Mouse (Mus musculus): Measurements from ENCODE around the gene Lrrc75a. TPM values are rescaled to one million over a fixed set of nuclear protein-coding genes. Genes with fewer than 3 reads are reported as not detected.

Gene Lrrc75a
- polyA plus RNA-seq, 1 experiment from 2014 or later: 20.6 TPM

DNA sequence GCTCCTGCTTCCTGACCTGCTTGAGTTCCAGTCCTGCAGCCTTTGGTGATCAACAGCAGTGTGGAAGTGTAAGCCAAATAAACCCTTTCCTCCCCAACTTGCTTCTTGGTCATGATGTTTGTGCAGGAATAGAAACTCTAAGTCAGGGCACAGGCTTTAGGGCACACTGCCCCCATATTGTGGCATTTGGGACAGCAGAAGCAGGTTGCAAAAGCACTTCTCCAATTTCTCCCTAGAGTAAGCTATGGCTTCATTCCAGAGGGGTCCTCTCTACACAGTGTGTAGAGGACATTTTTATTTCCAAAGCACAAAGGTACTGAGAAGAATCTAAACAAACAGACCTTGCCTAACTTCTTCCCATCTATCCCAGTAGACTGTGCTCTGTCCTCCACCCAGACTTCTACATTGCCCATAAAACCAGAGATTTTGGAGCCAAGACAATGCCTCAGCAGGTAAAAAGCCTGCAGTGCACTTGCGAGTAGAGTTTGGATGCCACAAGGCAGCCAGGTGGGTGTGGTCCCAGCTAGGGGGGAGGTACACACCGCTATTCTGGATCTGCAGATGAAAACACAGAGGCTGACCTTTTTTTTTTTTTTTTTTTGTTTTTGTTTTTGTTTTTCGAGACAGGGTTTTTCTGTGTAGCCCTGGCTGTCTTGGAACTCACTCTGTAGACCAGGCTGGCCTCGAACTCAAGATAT is 26.6 kb downstream of the Lrrc75a start:
- Histone ChIP-seq H3K27ac (replicated peaks; ENCODE audit: low read depth, low read length) (no peak overlapping the region), H3K4me3 (ENCODE audit: low read depth, low read length) (no peak overlapping the region), H3K36me3 (ENCODE audit: control insufficient read depth, insufficient read depth, low read length) (peaks cover 6% of the 10 kb centered on the region; the same call in 1 of the 2 replicates), H3K9me3 (ENCODE audit: control insufficient read depth, low read length) (no peaks in the 10 kb centered on the region), H3K4me2 (ENCODE audit: low read depth, severe bottlenecking) (no peak overlapping the region), H3K4me1 (ENCODE audit: control insufficient read depth, insufficient read depth, low read length) (peaks cover 26% of the 10 kb centered on the region), H3K27me3 (ENCODE audit: control insufficient read depth, insufficient read depth, low read length) (no peaks in the 10 kb centered on the region), H3K9ac (ENCODE audit: low read length) (no peak overlapping the region)
- 81% methylated on average over 4 of the region's 4 CpGs for WGBS
- ATAC-seq (ENCODE audit: insufficient number of reproducible peaks, low FRiP score, low TSS enrichment, low read depth) (no peak), DNase-seq (ENCODE audit: low spot score) (no peak)

GRCm38 (mm10) chr11:62621079-62621478 is 27.2 kb downstream of the Lrrc75a start:
- peaks cover 26% of the 10 kb centered on the region for H3K4me1 ChIP-seq (ENCODE audit: control insufficient read depth, insufficient read depth, low read length)
- H3K27me3 ChIP-seq (ENCODE audit: control insufficient read depth, insufficient read depth, low read length): no peaks in the 10 kb centered on the region
- 95% methylated on average over 8 of the region's 8 CpGs for WGBS

GRCm38 (mm10) chr11:62615456-62615855 is 32.9 kb downstream of the Lrrc75a start:
- Histone ChIP-seq H3K4me2 (ENCODE audit: low read depth, severe bottlenecking) (no peak overlapping the region), H3K4me3 (ENCODE audit: low read depth, low read length) (no peak overlapping the region), H3K27me3 (ENCODE audit: control insufficient read depth, insufficient read depth, low read length) (no peaks in the 10 kb centered on the region), H3K9me3 (ENCODE audit: control insufficient read depth, low read length) (no peaks in the 10 kb centered on the region), H3K27ac (replicated peaks; ENCODE audit: low read depth, low read length) (no peak overlapping the region), H3K4me1 (ENCODE audit: control insufficient read depth, insufficient read depth, low read length) (peaks cover 10% of the 10 kb centered on the region), H3K9ac (ENCODE audit: low read length) (no peak overlapping the region), H3K36me3 (ENCODE audit: control insufficient read depth, insufficient read depth, low read length) (peaks cover 6% of the 10 kb centered on the region; the same call in 1 of the 2 replicates)
- ATAC-seq (ENCODE audit: insufficient number of reproducible peaks, low FRiP score, low TSS enrichment, low read depth) (no peak), DNase-seq (ENCODE audit: low spot score) (no peak)
- 90% methylated on average over 4 of the region's 4 CpGs for WGBS

More at GRCm38 (mm10) chr11:62621079-62621478, 27.2 kb downstream of the Lrrc75a start:
- peaks cover 6% of the 10 kb centered on the region; the same call in 1 of the 2 replicates for H3K36me3 ChIP-seq (ENCODE audit: control insufficient read depth, insufficient read depth, low read length)
- H3K9me3 ChIP-seq (ENCODE audit: control insufficient read depth, low read length): no peaks in the 10 kb centered on the region
- no peak overlapping the region for H3K4me2 ChIP-seq (ENCODE audit: low read depth, severe bottlenecking)
- DNase-seq (ENCODE audit: low spot score) (no peak), ATAC-seq (ENCODE audit: insufficient number of reproducible peaks, low FRiP score, low TSS enrichment, low read depth) (no peak)
- no peak overlapping the region for H3K9ac ChIP-seq (ENCODE audit: low read length)
- no peak overlapping the region for H3K4me3 ChIP-seq (ENCODE audit: low read depth, low read length)
- no peak overlapping the region for H3K27ac ChIP-seq (replicated peaks; ENCODE audit: low read depth, low read length)

GRCm38 (mm10) chr11:62614876-62615410 is 33.4 kb downstream of the Lrrc75a start:
- no peak for ATAC-seq (ENCODE audit: insufficient number of reproducible peaks, low FRiP score, low TSS enrichment, low read depth)
- peaks cover 7% of the 10 kb centered on the region; the same call in 1 of the 2 replicates for H3K36me3 ChIP-seq (ENCODE audit: control insufficient read depth, insufficient read depth, low read length)
- no peak overlapping the region for H3K4me3 ChIP-seq (ENCODE audit: low read depth, low read length)
- peaks cover 10% of the 10 kb centered on the region for H3K4me1 ChIP-seq (ENCODE audit: control insufficient read depth, insufficient read depth, low read length)
- no peaks in the 10 kb centered on the region for H3K27me3 ChIP-seq (ENCODE audit: control insufficient read depth, insufficient read depth, low read length)
- no peak overlapping the region for H3K27ac ChIP-seq (replicated peaks; ENCODE audit: low read depth, low read length)
- H3K9me3 ChIP-seq (ENCODE audit: control insufficient read depth, low read length): no peaks in the 10 kb centered on the region
- 86% methylated on average over 8 of the region's 8 CpGs for WGBS
- no peak overlapping the region for H3K9ac ChIP-seq (ENCODE audit: low read length)
- no peak overlapping the region for H3K4me2 ChIP-seq (ENCODE audit: low read depth, severe bottlenecking)
- DNase-seq (ENCODE audit: low spot score): no peak

GRCm38 (mm10) chr11:62613657-62614365 is 34.5 kb downstream of the Lrrc75a start:
- H3K4me1 ChIP-seq (ENCODE audit: control insufficient read depth, insufficient read depth, low read length): peaks cover 10% of the 10 kb centered on the region
- H3K27ac ChIP-seq (replicated peaks; ENCODE audit: low read depth, low read length): peak overlapping the region; percentile 78
- H3K9ac ChIP-seq (ENCODE audit: low read length): peak overlapping the region; percentile 62
- H3K27me3 ChIP-seq (ENCODE audit: control insufficient read depth, insufficient read depth, low read length): no peaks in the 10 kb centered on the region
- DNase-seq (ENCODE audit: low spot score) (peak; percentile 99), ATAC-seq (ENCODE audit: insufficient number of reproducible peaks, low FRiP score, low TSS enrichment, low read depth) (peak; percentile 90)
- no peak overlapping the region; the same call in 1 of the 2 replicates for H3K4me3 ChIP-seq (ENCODE audit: low read depth, low read length)
- peaks cover 7% of the 10 kb centered on the region; the same call in 1 of the 2 replicates for H3K36me3 ChIP-seq (ENCODE audit: control insufficient read depth, insufficient read depth, low read length)
- WGBS: 19% methylated on average over 19 of the region's 19 CpGs
- H3K9me3 ChIP-seq (ENCODE audit: control insufficient read depth, low read length): no peaks in the 10 kb centered on the region
- peak overlapping the region; percentile 36 for H3K4me2 ChIP-seq (ENCODE audit: low read depth, severe bottlenecking)

GRCm38 (mm10) chr11:62612604-62613003 is 35.7 kb downstream of the Lrrc75a start:
- WGBS: 83% methylated on average over 10 of the region's 10 CpGs
- no peak overlapping the region for H3K9ac ChIP-seq (ENCODE audit: low read length)
- ATAC-seq (ENCODE audit: insufficient number of reproducible peaks, low FRiP score, low TSS enrichment, low read depth): no peak

GRCm38 (mm10) chr11:62610304-62610703 is 38.0 kb downstream of the Lrrc75a start:
- no peak overlapping the region for H3K4me2 ChIP-seq (ENCODE audit: low read depth, severe bottlenecking)
- DNase-seq (ENCODE audit: low spot score) (no peak), ATAC-seq (ENCODE audit: insufficient number of reproducible peaks, low FRiP score, low TSS enrichment, low read depth) (no peak)
- no peak overlapping the region for H3K4me3 ChIP-seq (ENCODE audit: low read depth, low read length)
- H3K27me3 ChIP-seq (ENCODE audit: control insufficient read depth, insufficient read depth, low read length): no peaks in the 10 kb centered on the region
- WGBS: 81% methylated on average over 6 of the region's 6 CpGs
- H3K36me3 ChIP-seq (ENCODE audit: control insufficient read depth, insufficient read depth, low read length): peaks cover 21% of the 10 kb centered on the region
- H3K4me1 ChIP-seq (ENCODE audit: control insufficient read depth, insufficient read depth, low read length): peaks cover 15% of the 10 kb centered on the region
- no peak overlapping the region for H3K27ac ChIP-seq (replicated peaks; ENCODE audit: low read depth, low read length)
- H3K9ac ChIP-seq (ENCODE audit: low read length): no peak overlapping the region
- no peaks in the 10 kb centered on the region for H3K9me3 ChIP-seq (ENCODE audit: control insufficient read depth, low read length)

More at GRCm38 (mm10) chr11:62612604-62613003, 35.7 kb downstream of the Lrrc75a start:
- no peak for DNase-seq (ENCODE audit: low spot score)
- no peaks in the 10 kb centered on the region for H3K9me3 ChIP-seq (ENCODE audit: control insufficient read depth, low read length)
- H3K27ac ChIP-seq (replicated peaks; ENCODE audit: low read depth, low read length): no peak overlapping the region
- H3K36me3 ChIP-seq (ENCODE audit: control insufficient read depth, insufficient read depth, low read length): peaks cover 11% of the 10 kb centered on the region; the same call in 1 of the 2 replicates
- peaks cover 10% of the 10 kb centered on the region for H3K4me1 ChIP-seq (ENCODE audit: control insufficient read depth, insufficient read depth, low read length)
- no peaks in the 10 kb centered on the region for H3K27me3 ChIP-seq (ENCODE audit: control insufficient read depth, insufficient read depth, low read length)
- no peak overlapping the region for H3K4me3 ChIP-seq (ENCODE audit: low read depth, low read length)
- H3K4me2 ChIP-seq (ENCODE audit: low read depth, severe bottlenecking): no peak overlapping the region

- DNase-seq (ENCODE audit: low spot score) (no peak), ATAC-seq (ENCODE audit: insufficient number of reproducible peaks, low FRiP score, low TSS enrichment, low read depth) (no peak)
- Histone ChIP-seq H3K9ac (ENCODE audit: low read length) (no peak overlapping the region), H3K27ac (replicated peaks; ENCODE audit: low read depth, low read length) (no peak overlapping the region), H3K27me3 (ENCODE audit: control insufficient read depth, insufficient read depth, low read length) (no peaks in the 10 kb centered on the region), H3K4me2 (ENCODE audit: low read depth, severe bottlenecking) (no peak overlapping the region), H3K4me1 (ENCODE audit: control insufficient read depth, insufficient read depth, low read length) (peaks cover 19% of the 10 kb centered on the region), H3K36me3 (ENCODE audit: control insufficient read depth, insufficient read depth, low read length) (peaks cover 29% of the 10 kb centered on the region), H3K4me3 (ENCODE audit: low read depth, low read length) (no peak overlapping the region), H3K9me3 (ENCODE audit: control insufficient read depth, low read length) (no peaks in the 10 kb centered on the region)
- WGBS: 83% methylated on average over 10 of the region's 10 CpGs
These were observed 39.3 kb downstream of the Lrrc75a start for GRCm38 (mm10) chr11:62608826-62609675.
